Mouse (Mus musculus) stomach, postnatal 0 days (tissue): ENCODE results near the gene Rad51ap1.

ENCODE experiments used
- CTCF ChIP-seq: IDR thresholded peaks from 2 replicates; pipeline ENCODE4 v1.5.1; 2016; ENCODE audit warnings: antibody characterized with exemption, low read depth, mild to moderate bottlenecking, moderate library complexity
- EP300 ChIP-seq: optimal IDR thresholded peaks from 2 replicates; pipeline ENCODE3; 2016; ENCODE audit warnings: antibody characterized with exemption

GRCm38 (mm10) chr6:126921111-126921881 is 18.1 kb downstream of the Rad51ap1 start, which contains the start of gene Dyrk4:
- TF ChIP-seq CTCF (no peak), EP300 (no peak)
